Mouse (Mus musculus): ENCODE results near the gene Zdhhc5. TPM values are rescaled to one million over a fixed set of nuclear protein-coding genes. Genes with fewer than 3 reads are reported as not detected.
"Not testable (repeated sequence)": the region's sequence is repeated elsewhere in the genome, so short reads cannot be mapped to it uniquely, and the experiment has no call there.

The Zdhhc5 gene
- polyA plus RNA-seq, 1 experiment from 2014 or later: 45.2 TPM

GRCm38 (mm10) chr2:84695007-84695695 lies 19.8 kb downstream of the Zdhhc5 start:
- Histone ChIP-seq H3K36me3 (ENCODE audit: inconsistent target) (peaks cover 55% of the 10 kb centered on the region), H3K27ac (no peak overlapping the region), H3K79me2 (ENCODE audit: inconsistent target) (no peaks in the 10 kb centered on the region; the same call in 1 of the 2 replicates), H3K4me3 (ENCODE audit: inconsistent target) (no peak overlapping the region)
- 97% methylated on average over 5 of the region's 5 CpGs for WGBS (ENCODE audit: missing documents)

- Histone ChIP-seq H3K79me2 (ENCODE audit: inconsistent target) (no peaks in the 10 kb centered on the region), H3K36me3 (ENCODE audit: inconsistent target) (peaks cover 77% of the 10 kb centered on the region), H3K27ac (no peak overlapping the region), H3K4me3 (ENCODE audit: inconsistent target) (no peak overlapping the region)
- 97% methylated on average over 12 of the region's 12 CpGs for WGBS (ENCODE audit: missing documents)
These were observed 24.9 kb downstream of the Zdhhc5 start for GRCm38 (mm10) chr2:84690050-84690449.

GRCm38 (mm10) chr2:84688080-84688844 lies 26.7 kb downstream of the Zdhhc5 start:
- Histone ChIP-seq H3K36me3 (ENCODE audit: inconsistent target) (peaks cover 67% of the 10 kb centered on the region), H3K4me3 (ENCODE audit: inconsistent target) (no peak overlapping the region), H3K27ac (no peak overlapping the region), H3K79me2 (ENCODE audit: inconsistent target) (no peaks in the 10 kb centered on the region)
- WGBS (ENCODE audit: missing documents): 78% methylated on average over 2 of the region's 2 CpGs

- H3K36me3 ChIP-seq (ENCODE audit: inconsistent target): peaks cover 24% of the 10 kb centered on the region; the same call in 1 of the 2 replicates
- no peak overlapping the region for H3K27ac ChIP-seq
- WGBS (ENCODE audit: missing documents): 88% methylated on average over 6 of the region's 6 CpGs
- H3K79me2 ChIP-seq (ENCODE audit: inconsistent target): peaks cover 36% of the 10 kb centered on the region
- H3K4me3 ChIP-seq (ENCODE audit: inconsistent target): no peak overlapping the region
These were observed 32.3 kb downstream of the Zdhhc5 start for GRCm38 (mm10) chr2:84682605-84683183.

- 0 out of 2 replicates have a peak, but pooled peaks cover 4% of the 10 kb centered on the region for H3K36me3 ChIP-seq (ENCODE audit: inconsistent target)
- peak within 1 kb of the TSS; percentile 50 for H3K27ac ChIP-seq
- WGBS (ENCODE audit: missing documents): 13% methylated on average over 8 of the region's 8 CpGs
- peaks cover 55% of the 10 kb centered on the region for H3K79me2 ChIP-seq (ENCODE audit: inconsistent target)
- peak within 1 kb of the TSS; percentile 88 for H3K4me3 ChIP-seq (ENCODE audit: inconsistent target)
These were observed 36.0 kb downstream of the Zdhhc5 start, which contains the start of gene Tmx2 for GRCm38 (mm10) chr2:84679016-84679415. TSS of gene Tmx2 (minus strand) at chr2:84679140.

GRCm38 (mm10) chr2:84677968-84678880 lies 36.8 kb downstream of the Zdhhc5 start, which contains the start of the genes Gm28635 and Med19:
TSS of gene Gm28635 (minus strand) at chr2:84678041.
TSS of gene Med19 (plus strand) at chr2:84678402.
- WGBS (ENCODE audit: missing documents): under 1% methylated on average over 42 of the region's 44 CpGs
- Histone ChIP-seq H3K4me3 (ENCODE audit: inconsistent target) (peak within 1 kb of the TSS; percentile 88), H3K36me3 (ENCODE audit: inconsistent target) (0 out of 2 replicates have a peak, but pooled peaks cover 4% of the 10 kb centered on the region), H3K27ac (peak within 1 kb of the TSS; percentile 50), H3K79me2 (ENCODE audit: inconsistent target) (peaks cover 55% of the 10 kb centered on the region)

GRCm38 (mm10) chr2:84677270-84677967 lies 37.6 kb downstream of the Zdhhc5 start:
- Histone ChIP-seq H3K4me3 (ENCODE audit: inconsistent target) (peak overlapping the region; percentile 88), H3K79me2 (ENCODE audit: inconsistent target) (peaks cover 55% of the 10 kb centered on the region), H3K36me3 (ENCODE audit: inconsistent target) (0 out of 2 replicates have a peak, but pooled peaks cover 12% of the 10 kb centered on the region), H3K27ac (peak overlapping the region; percentile 50)
- WGBS (ENCODE audit: missing documents): 13% methylated on average over 17 of the region's 22 CpGs

GRCm38 (mm10) chr2:84671535-84671934 lies 43.4 kb downstream of the Zdhhc5 start:
- 0 out of 2 replicates have a peak, but pooled peaks cover 13% of the 10 kb centered on the region for H3K36me3 ChIP-seq (ENCODE audit: inconsistent target)
- peaks cover 21% of the 10 kb centered on the region for H3K79me2 ChIP-seq (ENCODE audit: inconsistent target)
- no CpG with 5 or more reads among the region's 5 CpGs for WGBS (ENCODE audit: missing documents)
- not testable (repeated sequence) for H3K27ac ChIP-seq; H3K4me3 ChIP-seq (ENCODE audit: inconsistent target)

GRCm38 (mm10) chr2:84670569-84670933 lies 44.4 kb downstream of the Zdhhc5 start, which contains the start of gene Selenoh:
TSS of gene Selenoh (minus strand) at chr2:84670770.
- Histone ChIP-seq H3K27ac (peak within 1 kb of the TSS; percentile 81), H3K4me3 (ENCODE audit: inconsistent target) (peak within 1 kb of the TSS; percentile 96), H3K79me2 (ENCODE audit: inconsistent target) (peaks cover 12% of the 10 kb centered on the region), H3K36me3 (ENCODE audit: inconsistent target) (0 out of 2 replicates have a peak, but pooled peaks cover 13% of the 10 kb centered on the region)
- WGBS (ENCODE audit: missing documents): under 1% methylated on average over 20 of the region's 20 CpGs

GRCm38 (mm10) chr2:84669828-84670568 lies 45.0 kb downstream of the Zdhhc5 start:
- peaks cover 12% of the 10 kb centered on the region for H3K79me2 ChIP-seq (ENCODE audit: inconsistent target)
- H3K4me3 ChIP-seq (ENCODE audit: inconsistent target): peak overlapping the region; percentile 96
- peak overlapping the region; percentile 81 for H3K27ac ChIP-seq
- H3K36me3 ChIP-seq (ENCODE audit: inconsistent target): 0 out of 2 replicates have a peak, but pooled peaks cover 13% of the 10 kb centered on the region
- 4% methylated on average over 39 of the region's 39 CpGs for WGBS (ENCODE audit: missing documents)

- no peak overlapping the region for H3K4me3 ChIP-seq (ENCODE audit: inconsistent target)
- H3K79me2 ChIP-seq (ENCODE audit: inconsistent target): peaks cover 12% of the 10 kb centered on the region
- H3K27ac ChIP-seq: no peak overlapping the region
- H3K36me3 ChIP-seq (ENCODE audit: inconsistent target): no peaks in the 10 kb centered on the region
- WGBS (ENCODE audit: missing documents): 86% methylated on average over 12 of the region's 12 CpGs
These were observed 48.9 kb downstream of the Zdhhc5 start for GRCm38 (mm10) chr2:84666081-84666480.

GRCm38 (mm10) chr2:84662866-84663265 lies 52.1 kb downstream of the Zdhhc5 start:
- no peaks in the 10 kb centered on the region for H3K36me3 ChIP-seq (ENCODE audit: inconsistent target)
- 45% methylated on average over 2 of the region's 2 CpGs for WGBS (ENCODE audit: missing documents)
- H3K27ac ChIP-seq: no peak overlapping the region
- no peak overlapping the region for H3K4me3 ChIP-seq (ENCODE audit: inconsistent target)
- H3K79me2 ChIP-seq (ENCODE audit: inconsistent target): no peaks in the 10 kb centered on the region

- 50% methylated on average over 2 of the region's 3 CpGs for WGBS (ENCODE audit: missing documents)
- H3K79me2 ChIP-seq (ENCODE audit: inconsistent target): no peaks in the 10 kb centered on the region
- H3K27ac ChIP-seq: no peak overlapping the region
- no peaks in the 10 kb centered on the region for H3K36me3 ChIP-seq (ENCODE audit: inconsistent target)
- no peak overlapping the region for H3K4me3 ChIP-seq (ENCODE audit: inconsistent target)
These were observed 54.7 kb downstream of the Zdhhc5 start for GRCm38 (mm10) chr2:84660253-84660652.
